Mouse (Mus musculus) lung, postnatal 0 days (tissue): ENCODE data around the gene Twf1. TPM values are rescaled to one million over a fixed set of nuclear protein-coding genes. Genes with fewer than 3 reads are reported as not detected.

Source experiments
- ATAC-seq: fragments of 200-750 bp; cut with Nextera tagmentation; 2 replicates; pipeline ENCODE4 v1.8.0; 2017; ENCODE audit warnings: moderate library complexity
- DNase-seq: peaks from one replicate; pipeline ENCODE4 v3.0.0-alpha.2; 2016; ENCODE audit warnings: low spot score
- H3K27ac ChIP-seq: fragments of 300-500 bp; sonication (generic); 2 replicates; pipeline ENCODE4 v1.5.1; 2014; ENCODE audit warnings: antibody characterized with exemption, mild to moderate bottlenecking, low read length, mixed read lengths
- H3K27me3 ChIP-seq: fragments of 300-500 bp; sonication (generic); replicated peaks from 2 replicates; pipeline ENCODE4 v1.6.1; 2014; ENCODE audit warnings: low read length, mixed read lengths; ENCODE audit not compliant: insufficient read depth
- H3K36me3 ChIP-seq: fragments of 300-500 bp; sonication (generic); 2 replicates; pipeline ENCODE4 v1.6.1; 2014; ENCODE audit warnings: low read length, mixed read lengths; ENCODE audit not compliant: insufficient read depth
- H3K4me1 ChIP-seq: fragments of 300-500 bp; sonication (generic); 2 replicates; pipeline ENCODE4 v1.6.1; 2014; ENCODE audit warnings: antibody characterized with exemption, low read depth, low read length, mixed read lengths; ENCODE audit not compliant: insufficient read depth
- H3K4me2 ChIP-seq: fragments of 300-500 bp; sonication (generic); replicated peaks from 2 replicates; pipeline ENCODE4 v1.6.1; 2014; ENCODE audit warnings: low read depth, mild to moderate bottlenecking, low read length, moderate library complexity, mixed read lengths
- H3K4me3 ChIP-seq: fragments of 300-500 bp; sonication (generic); 2 replicates; pipeline ENCODE4 v1.5.1; 2014; ENCODE audit warnings: low read depth, low read length
- H3K9ac ChIP-seq: fragments of 300-500 bp; sonication (generic); replicated peaks from 2 replicates; pipeline ENCODE4 v1.6.1; 2014; ENCODE audit warnings: low read depth, mild to moderate bottlenecking
- H3K9me3 ChIP-seq: fragments of 300-500 bp; sonication (generic); 2 replicates; pipeline ENCODE4 v1.6.1; 2016; ENCODE audit warnings: low read length, mixed read lengths
- CTCF ChIP-seq: IDR thresholded peaks from 2 replicates; pipeline ENCODE4 v1.5.1; 2016; ENCODE audit warnings: antibody characterized with exemption, mild to moderate bottlenecking
- EP300 ChIP-seq: IDR thresholded peaks from 2 replicates; pipeline ENCODE4 v1.6.1; 2016; ENCODE audit warnings: antibody characterized with exemption, mild to moderate bottlenecking, control low read depth
- WGBS: fragments of 180-500 bp; shearing (Covaris S2); extraction: QIAGEN DNeasy Blood & Tissue Kit; methylation state at CpG from one replicate; pipeline ENCODE4 v1.1.7; 2014; 5-methylcytosine and 5-hydroxymethylcytosine counted together
- polyA plus RNA-seq: library from polyadenylated mRNA; unstranded; fragments of >200 nt; fragmentation: Nextera tagmentation; extraction: Ambion mirVana; gene quantifications from 2 replicates; pipeline ENCODE4 v1.2.1, GENCODE M21; 2015

Twf1 gene
- polyA plus RNA-seq, 1 experiment from 2014 or later = 86.3 TPM

- no peak overlapping the region for H3K9ac ChIP-seq
- H3K9me3 ChIP-seq = no peaks in the 10 kb centered on the region
- DNase-seq (peak; percentile 41), ATAC-seq (peak; percentile 56)
- no peak overlapping the region for H3K4me2 ChIP-seq
- no peak overlapping the region for H3K27ac ChIP-seq
- H3K4me1 ChIP-seq = no peaks in the 10 kb centered on the region
- 0 out of 2 replicates have a peak, but pooled peaks cover 5% of the 10 kb centered on the region for H3K36me3 ChIP-seq
- no peak overlapping the region for H3K4me3 ChIP-seq
- TF ChIP-seq CTCF (no peak), EP300 (peak; percentile 18; the same call in 1 of the 2 replicates)
- WGBS = 61% methylated on average over 3 of the region's 3 CpGs
- H3K27me3 ChIP-seq = no peaks in the 10 kb centered on the region
Measured at GRCm38 (mm10) chr15:94530519-94530918, 59.2 kb downstream of the Twf1 start.

Other genes with a start within 250 kb of the Twf1 start
- gene Adamts20, start 124.5 kb downstream of the Twf1 start, polyA plus RNA-seq = 0.13 and 0.24 TPM in 2 replicates
- 3.2 and 3.4 TPM in 2 replicates for gene Pus7l, start 46.3 kb downstream of the Twf1 start, polyA plus RNA-seq
- gene Irak4, start 46.2 kb downstream of the Twf1 start, polyA plus RNA-seq = 11.8 and 12.1 TPM in 2 replicates
- gene Tmem117, start 39.3 kb upstream of the Twf1 start, polyA plus RNA-seq = 3.3 and 4.5 TPM in 2 replicates